Mouse (Mus musculus) liver, embryonic 14.5 days (tissue): ENCODE data around the gene Cdh23.

Experiments used
- CTCF ChIP-seq: IDR thresholded peaks from 2 replicates; pipeline ENCODE4 v1.5.1; 2016; ENCODE audit warnings: antibody characterized with exemption, low read depth, control low read depth
- EP300 ChIP-seq: IDR thresholded peaks from 2 replicates; pipeline ENCODE4 v1.6.1; 2016; ENCODE audit warnings: antibody characterized with exemption, low read depth

DNA sequence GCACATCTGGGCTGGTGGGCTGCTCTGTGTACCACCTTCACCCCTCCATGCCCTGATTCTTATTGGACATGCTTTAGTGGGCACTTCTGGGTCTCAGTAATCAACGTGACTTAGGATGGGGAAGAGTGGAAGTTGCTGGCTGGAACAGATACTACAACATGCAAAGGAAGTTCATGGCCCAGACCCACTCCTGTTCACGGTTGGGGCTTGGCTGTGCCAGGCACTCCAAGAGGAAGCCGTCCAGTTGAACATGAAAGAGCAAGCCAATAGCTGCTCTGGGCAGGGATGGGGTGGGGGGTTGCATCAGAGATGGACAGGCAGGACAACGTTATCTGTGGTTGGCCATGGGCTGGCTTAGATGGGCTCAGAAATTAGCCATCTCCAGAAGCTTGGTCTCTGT is 328.4 kb downstream of the Cdh23 start:
- no peak for TF ChIP-seq CTCF
- no peak for TF ChIP-seq EP300
